In the genomic region with DNA sequence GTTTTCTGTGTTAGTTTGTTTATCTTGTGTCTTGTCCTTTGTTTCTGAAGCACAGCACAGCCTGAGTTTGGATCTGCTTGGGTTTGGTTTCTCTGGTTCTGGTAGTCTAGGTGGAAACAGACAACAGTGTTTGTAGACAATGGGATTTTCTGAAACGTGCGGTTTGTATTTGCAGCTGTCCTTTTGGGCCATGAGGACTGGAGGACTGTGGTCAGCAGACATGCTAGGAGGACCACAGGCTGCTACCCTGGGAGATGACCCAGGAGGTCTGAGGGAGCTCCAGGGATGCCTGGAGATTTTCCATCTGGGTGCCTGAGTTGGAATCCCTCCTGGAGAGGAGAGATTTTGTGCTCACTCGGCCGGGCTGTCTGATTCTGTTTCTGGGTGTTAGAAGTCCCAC, we compare ENCODE assay signal across 19 mouse cellular contexts. TPM values are rescaled to one million over a fixed set of nuclear protein-coding genes. Genes with fewer than 3 reads are reported as not detected.
A peak's percentile ranks its signal among the peaks of the same experiment; 100 is the strongest.
DNase-seq lines count a peak whose midpoint lies in the region; ATAC-seq and TF ChIP-seq lines count a peak whose summit lies in the region.
"Had no signal": no experiment of that assay in that cellular context is flagged by ENCODE, and none has a peak within 500 bp of the region (broad histone marks: within the 10 kb centered on the region; RNA-seq: fewer than 3 reads in every experiment).

No protein-coding gene starts in this region.

- no peak for ATAC-seq in liver, postnatal 0 days
- ATAC-seq: CD4-positive, CD25-positive, alpha-beta regulatory T cell, adult 4 months; forebrain, embryonic 16.5 days had no signal

- H3K36me3 ChIP-seq in liver, postnatal 0 days (replicated peaks; ENCODE audit: insufficient read depth, low read length), result no peaks in the 10 kb centered on the region
- H3K36me3 ChIP-seq: embryonic facial prominence, embryonic 13.5 days; forebrain, embryonic 12.5 days; G1E; heart, embryonic 12.5 days; hindbrain, embryonic 10.5 days had no signal

- no peak for TF ChIP-seq CTCF in liver, postnatal 0 days (IDR thresholded peaks at IDR 0.05; ENCODE audit: low read depth)
- no peak for TF ChIP-seq CTCF in bone marrow, adult 2 months (IDR thresholded peaks at IDR 0.05; ENCODE audit: control insufficient read depth, insufficient read depth, low read length)
- no peak for TF ChIP-seq CTCF in cerebellum, adult 2 months (IDR thresholded peaks at IDR 0.05; ENCODE audit: borderline replicate concordance, insufficient read depth, low read depth, low read length)

- no peaks in the 10 kb centered on the region for H3K9me3 ChIP-seq in liver, postnatal 0 days (ENCODE audit: low read length)
- H3K9me3 ChIP-seq: embryonic facial prominence, embryonic 13.5 days; forebrain, embryonic 12.5 days; G1E; heart, embryonic 12.5 days; hindbrain, embryonic 10.5 days had no signal

- TF ChIP-seq EP300 in liver, postnatal 0 days (IDR thresholded peaks at IDR 0.05; ENCODE audit: low read depth), result no peak

- peak overlapping the region; percentile 11; the same call in 1 of the 2 replicates for H3K4me3 ChIP-seq in liver, postnatal 0 days (ENCODE audit: low read depth, low read length)
- H3K4me3 ChIP-seq in bone marrow, adult 2 months (replicated peaks; ENCODE audit: control insufficient read depth, low read depth, low read length), result peak overlapping the region; percentile 58
- peak overlapping the region; percentile 49 for H3K4me3 ChIP-seq in brown adipose tissue, adult 24 weeks (ENCODE audit: insufficient read depth, low read depth, low read length)
- H3K4me3 ChIP-seq in cerebellum, adult 2 months (replicated peaks; ENCODE audit: insufficient read depth, low read depth, low read length), result no peak overlapping the region
- H3K4me3 ChIP-seq: embryonic facial prominence, embryonic 13.5 days; forebrain, embryonic 12.5 days; heart, embryonic 12.5 days; hindbrain, embryonic 10.5 days had no signal

- H3K27me3 ChIP-seq in liver, postnatal 0 days (ENCODE audit: insufficient read depth, low read length), result no peaks in the 10 kb centered on the region
- no peaks in the 10 kb centered on the region for H3K27me3 ChIP-seq in cerebellum, adult 2 months (ENCODE audit: control insufficient read depth, insufficient read depth, low read length)
- H3K27me3 ChIP-seq: embryonic facial prominence, embryonic 13.5 days; forebrain, embryonic 12.5 days; heart, embryonic 12.5 days had no signal

- WGBS in liver, postnatal 0 days (ENCODE audit: insufficient replicate concordance), result 72% methylated on average over 4 of the region's 4 CpGs
- 49% methylated on average over 4 of the region's 4 CpGs for WGBS in bone marrow, adult 2 months
- 57% methylated on average over 4 of the region's 4 CpGs for WGBS in cerebellum, adult 2 months

- H3K4me1 ChIP-seq in liver, postnatal 0 days (ENCODE audit: insufficient read depth), result no peaks in the 10 kb centered on the region
- no peaks in the 10 kb centered on the region; the same call in 1 of the 2 replicates for H3K4me1 ChIP-seq in bone marrow, adult 2 months (ENCODE audit: control insufficient read depth, insufficient read depth, low read length)
- H3K4me1 ChIP-seq in brown adipose tissue, adult 24 weeks (ENCODE audit: control insufficient read depth, insufficient read depth, insufficient read length, low read length), result no peaks in the 10 kb centered on the region
- H3K4me1 ChIP-seq in cerebellum, adult 2 months (ENCODE audit: control insufficient read depth, insufficient read depth, low read length), result no peaks in the 10 kb centered on the region
- H3K4me1 ChIP-seq: embryonic facial prominence, embryonic 13.5 days; forebrain, embryonic 12.5 days; hindbrain, embryonic 10.5 days had no signal

- H3K27ac ChIP-seq in liver, postnatal 0 days (ENCODE audit: low read depth), result peak overlapping the region; percentile 55
- peak overlapping the region; percentile 64 for H3K27ac ChIP-seq in bone marrow, adult 2 months (ENCODE audit: control insufficient read depth, insufficient read depth, low read depth, low read length, poor library complexity)
- peak overlapping the region; percentile 88 for H3K27ac ChIP-seq in brown adipose tissue, adult 24 weeks (replicated peaks; ENCODE audit: low read depth, low read length)
- H3K27ac ChIP-seq in cerebellum, adult 2 months (ENCODE audit: insufficient read depth, low read length), result no peak overlapping the region
- H3K27ac ChIP-seq: embryonic facial prominence, embryonic 13.5 days; forebrain, embryonic 12.5 days; hindbrain, embryonic 10.5 days; hindbrain, embryonic 14.5 days had no signal

- no peak overlapping the region; the same call in 1 of the 2 replicates for H3K9ac ChIP-seq in liver, postnatal 0 days (replicated peaks)
- H3K9ac ChIP-seq: embryonic facial prominence, embryonic 13.5 days; forebrain, embryonic 12.5 days; heart, embryonic 12.5 days; hindbrain, embryonic 14.5 days had no signal

- TF ChIP-seq POLR2A in bone marrow, adult 2 months (IDR thresholded peaks at IDR 0.05; ENCODE audit: borderline replicate concordance, control insufficient read depth, low read depth, low read length), result no peak
- no peak for TF ChIP-seq POLR2A in cerebellum, adult 2 months (IDR thresholded peaks at IDR 0.05; ENCODE audit: borderline replicate concordance, insufficient read depth, low read length)

- no peak overlapping the region for H3K4me2 ChIP-seq in liver, postnatal 0 days (ENCODE audit: low read depth, low read length)
- H3K4me2 ChIP-seq: embryonic facial prominence, embryonic 13.5 days; forebrain, embryonic 12.5 days; heart, embryonic 12.5 days; hindbrain, embryonic 14.5 days had no signal

- no peak for DNase-seq in liver, postnatal 0 days
- DNase-seq in liver, result no peak
- DNase-seq in adrenal gland, adult (ENCODE audit: inconsistent age in 2 of 2, low spot score in 1 of 2), result no peak
- DNase-seq in cerebellum, adult 2 months, result no peak
- DNase-seq: adrenal gland, postnatal 14 days; cerebellum, adult 11 months; cerebellum, adult 9-10 months; cerebellum, postnatal 25 days; gastrocnemius, postnatal 10 days had no signal

RNA-seq across cellular contexts. Expression of a gene that starts 35.9 kb away (rescaled TPM):
- polyA plus RNA-seq in liver, postnatal 0 days (2015; fragmentation: Nextera tagmentation; extraction: Ambion mirVana), result 10.2 and 12.1 TPM in 2 replicates
- polyA plus RNA-seq in bone marrow, adult 2 months (2011; ENCODE audit: insufficient read depth, insufficient read length, low replicate concordance, missing spikeins), result 35.1 and 99.1 TPM in 2 replicates
- polyA plus RNA-seq in brown adipose tissue, adult 24 weeks (2012; ENCODE audit: insufficient read depth, insufficient read length, missing spikeins), result 5.8 and 7.6 TPM in 2 replicates
- 0.52 and 0.59 TPM in 2 replicates for polyA plus RNA-seq in cerebellum, adult 2 months (2012; rRNA removed)
- polyA plus RNA-seq: G1E had no signal

RNA-seq across cellular contexts. Expression of a gene that starts 46.2 kb away (rescaled TPM):
- polyA plus RNA-seq in liver, postnatal 0 days (2015; fragmentation: Nextera tagmentation; extraction: Ambion mirVana), result 4.0 and 4.4 TPM in 2 replicates
- polyA plus RNA-seq in bone marrow, adult 2 months (2011; ENCODE audit: insufficient read depth, insufficient read length, low replicate concordance, missing spikeins), result 35.8 and 197 TPM in 2 replicates
- polyA plus RNA-seq in brown adipose tissue, adult 24 weeks (2012; ENCODE audit: insufficient read depth, insufficient read length, missing spikeins), result 1.0 and 2.3 TPM in 2 replicates
- polyA plus RNA-seq in cerebellum, adult 2 months (2012; rRNA removed), result 0.14 and 0.34 TPM in 2 replicates
- polyA plus RNA-seq: forebrain, embryonic 12.5 days; forebrain, embryonic 16.5 days; G1E; hindbrain, embryonic 10.5 days had no signal

RNA-seq across cellular contexts. Expression of a gene that starts 46.2 kb away (rescaled TPM):
- 0.25 and 4.0 TPM in 2 replicates for polyA plus RNA-seq in liver, postnatal 0 days (2015; fragmentation: Nextera tagmentation; extraction: Ambion mirVana)
- polyA plus RNA-seq in bone marrow, adult 2 months (2011; ENCODE audit: insufficient read depth, insufficient read length, low replicate concordance, missing spikeins), result 3.0 TPM in 1 of 2 replicates, not detected in the other
- polyA plus RNA-seq in brown adipose tissue, adult 24 weeks (2012; ENCODE audit: insufficient read depth, insufficient read length, missing spikeins), result 2.9 TPM in 1 of 2 replicates, not detected in the other
- polyA plus RNA-seq in cerebellum, adult 2 months (2012; rRNA removed), result 0.11 TPM in 1 of 2 replicates, not detected in the other
- polyA plus RNA-seq: forebrain, embryonic 16.5 days; G1E; heart, embryonic 12.5 days; hindbrain, embryonic 10.5 days; hindbrain, embryonic 14.5 days had no signal
